Mouse (Mus musculus) embryonic fibroblast, embryonic 13.5 days (primary cell): ENCODE measurements at regions not wholly inside any gene's neighbourhood (a gene's known extent, or its start where the extent isn't known, plus 50 kb on each side); places are given as distances from the start of the nearest gene placed in this dataset.

Source experiments
- H3K27ac ChIP-seq: 2 replicates; pipeline ENCODE4 v1.5.1; 2012; ENCODE audit warnings: low read length, control low read depth, inconsistent platforms; ENCODE audit not compliant: insufficient read depth
- H3K4me1 ChIP-seq: 2 replicates; pipeline ENCODE4 v1.6.1; 2011; ENCODE audit warnings: low read length; ENCODE audit not compliant: control insufficient read depth, insufficient read depth
- H3K4me3 ChIP-seq: 2 replicates; pipeline ENCODE4 v1.5.1; 2011; ENCODE audit warnings: mild to moderate bottlenecking, control low read depth, low read length; ENCODE audit not compliant: insufficient read depth
- CTCF ChIP-seq: IDR thresholded peaks from 2 replicates; pipeline ENCODE4 v1.5.1; 2011; ENCODE audit warnings: mild to moderate bottlenecking, control low read depth, low read length, moderate library complexity, borderline replicate concordance; ENCODE audit not compliant: insufficient read depth
- POLR2A ChIP-seq: IDR thresholded peaks from 2 replicates; pipeline ENCODE4 v1.6.1; 2011; ENCODE audit warnings: low read depth, mild to moderate bottlenecking, control low read depth, low read length, moderate library complexity

- peak overlapping the region; percentile 81 for H3K27ac ChIP-seq
- TF ChIP-seq POLR2A = 0 out of 2 replicates have a peak, but pooled peaks have one; percentile 35
- TF ChIP-seq CTCF = no peak
- no peak overlapping the region for H3K4me3 ChIP-seq
- H3K4me1 ChIP-seq = peaks cover 16% of the 10 kb centered on the region
Measured at GRCm38 (mm10) chr9:56547291-56547977, 129.0 kb downstream of the Hmg20a start.

DNA sequence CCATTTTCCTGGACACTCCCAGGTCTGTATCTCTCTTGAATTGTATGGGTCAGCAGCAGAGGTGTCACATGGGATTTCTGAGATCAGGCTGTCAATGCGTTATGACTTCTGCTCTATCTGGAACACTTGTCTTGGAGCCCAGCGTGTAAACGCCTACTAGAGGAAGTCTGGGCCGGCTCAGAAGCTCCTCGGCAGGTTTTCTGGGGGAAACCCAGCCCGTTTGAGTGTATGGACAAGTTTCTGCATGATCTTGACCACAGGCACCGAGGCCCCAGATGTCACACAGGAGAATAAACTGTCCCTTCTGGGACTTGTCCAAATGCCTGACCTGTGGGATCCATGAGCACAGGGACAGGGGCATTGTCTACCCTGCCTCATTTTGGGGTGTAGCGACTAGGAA lies 131.4 kb downstream of the Hmg20a start:
- H3K4me1 ChIP-seq = peaks cover 19% of the 10 kb centered on the region
- H3K27ac ChIP-seq = no peak overlapping the region
- no peak for TF ChIP-seq CTCF
- TF ChIP-seq POLR2A = no peak

GRCm38 (mm10) chr9:56550178-56550577 lies 131.8 kb downstream of the Hmg20a start:
- TF ChIP-seq POLR2A (no peak), CTCF (no peak)
- Histone ChIP-seq H3K4me3 (no peak overlapping the region), H3K27ac (no peak overlapping the region), H3K4me1 (peaks cover 18% of the 10 kb centered on the region)

More for the DNA sequence above, 131.4 kb downstream of the Hmg20a start:
- no peak overlapping the region for H3K4me3 ChIP-seq

DNA sequence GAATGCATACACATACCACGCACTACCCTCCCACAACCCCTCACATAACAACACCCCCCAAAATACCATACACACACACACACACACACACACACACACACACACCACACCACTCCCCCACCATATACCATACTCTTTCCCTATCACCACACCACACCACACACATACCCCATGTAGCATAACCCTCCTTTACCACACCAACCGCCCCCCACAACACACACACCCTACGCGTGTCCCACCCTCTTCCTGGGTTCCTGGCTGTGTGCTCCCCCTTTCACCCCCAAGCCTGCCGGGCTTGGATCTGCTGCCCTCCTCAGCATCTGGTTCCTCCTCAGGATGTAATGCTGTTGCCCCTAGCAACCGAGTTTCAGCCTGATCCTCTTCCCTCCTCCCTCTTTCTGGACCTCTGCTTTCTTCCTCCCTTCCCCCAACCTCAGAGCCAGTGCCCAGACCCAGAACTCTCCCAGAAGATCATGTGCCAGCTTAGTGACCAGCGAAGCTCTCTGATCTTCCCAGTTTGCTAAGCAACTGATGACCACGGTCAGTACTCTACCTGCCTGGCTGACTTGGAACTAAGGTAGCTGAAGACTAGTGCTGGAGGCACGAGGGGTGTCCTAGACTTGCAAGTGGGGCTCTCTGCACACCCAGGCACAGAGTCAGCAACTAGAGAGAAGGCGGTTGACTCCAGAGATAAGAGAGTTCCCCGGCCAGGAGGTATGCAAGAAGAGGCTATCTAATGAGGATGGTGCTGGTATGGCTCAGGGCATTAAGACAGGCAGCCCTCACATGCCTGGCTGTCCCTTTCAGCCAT lies 133.2 kb downstream of the Hmg20a start:
- Histone ChIP-seq H3K27ac (peak overlapping the region; percentile 70), H3K4me1 (peaks cover 12% of the 10 kb centered on the region), H3K4me3 (no peak overlapping the region)
- TF ChIP-seq CTCF (no peak), POLR2A (no peak)

GRCm38 (mm10) chr9:56552187-56552686 lies 133.8 kb downstream of the Hmg20a start:
- Histone ChIP-seq H3K4me1 (peaks cover 12% of the 10 kb centered on the region), H3K4me3 (no peak overlapping the region), H3K27ac (peak overlapping the region; percentile 70)
- TF ChIP-seq POLR2A (no peak), CTCF (no peak)

DNA sequence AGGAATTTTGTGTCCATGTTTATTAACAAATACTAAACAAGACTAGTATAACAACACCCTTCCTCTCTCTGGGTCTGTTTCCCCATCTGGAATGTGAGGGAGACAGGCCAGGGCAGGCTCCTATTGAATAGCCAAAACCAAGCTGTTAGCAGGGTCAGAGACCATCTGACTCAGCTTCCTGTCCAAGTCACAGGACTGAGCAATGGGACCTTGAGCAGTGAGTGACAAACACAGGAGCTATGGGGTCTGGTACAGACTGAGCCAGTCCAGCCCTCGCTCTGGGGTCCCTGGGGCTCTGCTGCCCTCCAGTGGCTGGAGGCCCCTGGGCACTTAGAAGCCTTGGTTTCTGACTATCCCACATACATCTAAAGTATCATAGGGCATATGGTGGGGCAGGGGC lies 134.4 kb downstream of the Hmg20a start:
- no peak for TF ChIP-seq POLR2A
- peak; percentile 79 for TF ChIP-seq CTCF
- H3K27ac ChIP-seq = peak overlapping the region; percentile 70
- no peak overlapping the region for H3K4me3 ChIP-seq
- H3K4me1 ChIP-seq = peaks cover 12% of the 10 kb centered on the region

GRCm38 (mm10) chr9:56553626-56554025 lies 135.2 kb downstream of the Hmg20a start:
- H3K4me1 ChIP-seq = peaks cover 12% of the 10 kb centered on the region
- H3K27ac ChIP-seq = no peak overlapping the region
- TF ChIP-seq CTCF (no peak), POLR2A (no peak)
- no peak overlapping the region for H3K4me3 ChIP-seq

DNA sequence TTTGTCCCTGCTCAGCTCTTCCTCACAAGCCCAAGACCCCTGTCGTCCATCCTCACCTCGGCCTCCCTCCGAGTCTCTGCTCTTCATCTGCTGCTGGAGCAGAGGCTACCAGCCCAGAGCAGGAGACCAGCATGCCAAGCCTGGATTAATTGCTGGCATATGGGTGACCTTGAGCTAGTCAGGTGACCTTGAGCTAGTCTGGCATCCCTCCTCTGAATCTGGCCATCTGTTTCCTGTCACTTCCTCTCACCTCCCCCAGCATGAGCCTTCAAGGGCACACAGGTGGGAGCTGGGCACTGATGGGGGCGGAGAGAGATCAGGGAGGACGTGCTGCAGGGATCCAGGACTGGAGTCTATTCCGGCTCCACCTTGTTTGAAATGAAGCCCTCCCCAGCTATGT lies 135.7 kb downstream of the Hmg20a start:
- Histone ChIP-seq H3K4me1 (peaks cover 12% of the 10 kb centered on the region), H3K4me3 (no peak overlapping the region), H3K27ac (no peak overlapping the region)
- TF ChIP-seq POLR2A (no peak), CTCF (no peak)

DNA sequence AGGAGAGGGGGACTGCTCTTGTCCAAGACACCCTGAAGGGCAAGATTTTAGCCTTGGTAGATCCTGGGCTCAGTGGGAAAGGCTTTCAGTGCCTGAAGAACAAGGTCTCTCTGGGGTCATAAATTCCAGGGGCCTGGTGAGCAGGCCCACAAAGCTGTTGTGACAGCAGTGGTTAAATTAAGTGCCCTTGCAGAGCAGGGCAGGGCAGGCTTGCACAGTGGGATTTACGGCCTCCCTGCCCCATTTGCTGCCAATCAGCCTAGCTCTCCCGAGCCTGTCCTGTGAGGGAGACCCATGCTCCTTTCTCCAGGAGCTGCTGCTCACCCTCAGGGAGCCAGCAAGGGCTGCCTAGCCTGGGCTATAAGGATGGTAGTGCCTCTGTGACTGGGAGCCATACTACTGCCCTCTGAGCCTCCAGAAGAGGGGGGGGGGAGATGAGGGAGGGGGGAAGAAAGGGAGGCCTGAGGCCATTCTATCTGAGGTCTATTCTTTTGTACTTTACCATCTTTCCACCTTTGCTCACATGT lies 141.3 kb downstream of the Hmg20a start:
- TF ChIP-seq POLR2A (no peak), CTCF (no peak)
- H3K4me3 ChIP-seq = no peak overlapping the region
- no peaks in the 10 kb centered on the region for H3K4me1 ChIP-seq
- no peak overlapping the region for H3K27ac ChIP-seq
